Mouse (Mus musculus): Measurements from ENCODE around the gene Lum. TPM values are rescaled to one million over a fixed set of nuclear protein-coding genes. Genes with fewer than 3 reads are reported as not detected.

Lum gene
- polyA plus RNA-seq, 1 experiment: not detected

DNA sequence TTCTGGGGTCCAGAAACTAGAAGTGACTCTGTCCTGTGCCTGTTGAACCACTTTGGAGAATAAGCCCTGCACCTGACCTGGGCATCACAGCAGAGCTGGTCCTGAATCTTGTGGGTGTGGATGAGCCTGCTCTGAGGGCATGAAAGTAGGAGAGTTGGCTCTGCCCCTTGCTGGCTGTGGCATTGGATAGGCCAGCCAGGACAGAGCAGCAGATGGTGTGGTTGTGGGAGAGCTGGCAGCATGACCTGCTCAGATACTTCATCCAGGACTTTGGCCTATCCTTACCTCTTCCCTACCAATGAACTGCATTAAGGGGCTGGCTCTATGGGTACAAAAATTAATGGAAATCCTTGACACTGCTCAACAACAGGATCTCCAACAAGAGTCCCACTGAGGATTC, 38.3 kb downstream of the Lum start:
- H3ac ChIP-seq (ENCODE audit: control insufficient read depth, insufficient read length): no peak overlapping the region
- H3K36me3 ChIP-seq (ENCODE audit: control insufficient read depth, insufficient read depth): no peaks in the 10 kb centered on the region
- H3K4me2 ChIP-seq (ENCODE audit: low read depth): no peak overlapping the region
- H3K27me3 ChIP-seq (ENCODE audit: control insufficient read depth, insufficient read depth, insufficient read length): no peaks in the 10 kb centered on the region
- H3K79me2 ChIP-seq (ENCODE audit: control insufficient read depth, insufficient read depth): no peaks in the 10 kb centered on the region
- no peak for TF ChIP-seq TCF12 (IDR thresholded peaks at IDR 0.05; ENCODE audit: insufficient read depth, poor library complexity, severe bottlenecking)
- no peak for TF ChIP-seq MAX (IDR thresholded peaks at IDR 0.05; ENCODE audit: low read depth)
- no peak for TF ChIP-seq SRF (IDR thresholded peaks at IDR 0.05; ENCODE audit: control insufficient read depth, insufficient read length, low read depth)
- no peak for TF ChIP-seq POLR2A (IDR thresholded peaks at IDR 0.05; ENCODE audit: insufficient read length, low read depth)
- TF ChIP-seq POLR2AphosphoS2 (IDR thresholded peaks at IDR 0.05; ENCODE audit: insufficient read length, low read depth): no peak
- no peak for TF ChIP-seq TCF3 (IDR thresholded peaks at IDR 0.05; ENCODE audit: insufficient read length, low read depth)
- TF ChIP-seq E2F4 (IDR thresholded peaks at IDR 0.05; ENCODE audit: insufficient read depth): no peak
- TF ChIP-seq CEBPB (IDR thresholded peaks at IDR 0.05; ENCODE audit: insufficient read depth, poor library complexity, severe bottlenecking): no peak
- no peak for TF ChIP-seq MYOG (IDR thresholded peaks at IDR 0.05; ENCODE audit: control insufficient read depth in 1 of 3, insufficient read depth in 1 of 3, insufficient read length in 2 of 3, low read depth in 2 of 3)
- no peak overlapping the region for H3K4me3 ChIP-seq

- Histone ChIP-seq H3K36me3 (ENCODE audit: control insufficient read depth, insufficient read depth) (no peaks in the 10 kb centered on the region), H3ac (ENCODE audit: control insufficient read depth, insufficient read length) (no peak within 1 kb of the TSS), H3K79me2 (ENCODE audit: control insufficient read depth, insufficient read depth) (no peaks in the 10 kb centered on the region), H3K4me3 (no peak within 1 kb of the TSS), H3K27me3 (ENCODE audit: control insufficient read depth, insufficient read depth, insufficient read length) (no peaks in the 10 kb centered on the region), H3K4me2 (ENCODE audit: low read depth) (no peak within 1 kb of the TSS)
- no peak for TF ChIP-seq REST (IDR thresholded peaks at IDR 0.05; ENCODE audit: insufficient read depth, insufficient read length)
Observed at GRCm38 (mm10) chr10:97606579-97606978, 41.7 kb downstream of the Lum start, which contains the start of gene Kera. Kera (plus strand) TSS chr10:97606879.

Other genes starting within 250 kb of the Lum start
- gene Dcn, start 85.5 kb upstream of the Lum start, polyA plus RNA-seq (2012; fragmentation: generic; extraction: Trizol): 13.8 TPM
- not detected for gene Kera, start 41.8 kb downstream of the Lum start, polyA plus RNA-seq (2012; fragmentation: generic; extraction: Trizol)
- gene Epyc, start 78.9 kb downstream of the Lum start, polyA plus RNA-seq (2012; fragmentation: generic; extraction: Trizol): not detected
- gene Ccer1, start 127.9 kb downstream of the Lum start, polyA plus RNA-seq (2012; fragmentation: generic; extraction: Trizol): not detected
- gene C030005K15Rik, start 161.6 kb downstream of the Lum start, polyA plus RNA-seq (2012; fragmentation: generic; extraction: Trizol): not detected